Mouse (Mus musculus) frontal cortex, adult 2 months (tissue): ENCODE data around the gene Aldh3b2. TPM values are rescaled to one million over a fixed set of nuclear protein-coding genes. Genes with fewer than 3 reads are reported as not detected.

ENCODE experiments used
- DNase-seq, 2 experiments: peaks; one replicate each; pipeline ENCODE4 v3.0.0; 2022; ENCODE audit warnings: low spot score in 1 of 2; ENCODE audit errors: extremely low spot score in 1 of 2
- polyA plus RNA-seq: library from polyadenylated mRNA; depleted of rRNA; stranded (reverse); fragments of >200 nt; gene quantifications from 2 replicates; pipeline ENCODE4 v1.2.3, GENCODE M21; 2012; rRNA removed

Gene Aldh3b2
- polyA plus RNA-seq, 1 experiment: 3.5 TPM

DNA sequence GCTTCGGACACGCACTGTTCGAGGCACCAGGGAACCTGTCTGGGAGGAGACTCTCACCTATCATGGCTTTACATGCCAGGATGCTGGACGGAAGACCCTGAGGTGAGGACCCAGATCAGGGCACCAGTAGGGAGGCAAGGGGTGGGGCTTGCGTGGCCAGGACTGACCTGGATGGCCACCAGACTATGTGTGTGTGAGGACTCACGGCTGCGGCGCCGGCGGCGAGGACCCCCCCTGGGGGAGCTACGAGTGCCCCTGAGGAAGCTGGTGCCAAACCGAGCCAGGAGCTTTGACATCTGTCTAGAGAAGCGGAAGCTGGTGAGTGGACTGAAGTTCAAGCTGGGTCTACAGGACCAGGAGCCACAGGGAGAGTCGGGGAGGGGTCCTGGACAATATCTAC, 32.2 kb downstream of the Aldh3b2 start:
- DNase-seq: no peak

DNA sequence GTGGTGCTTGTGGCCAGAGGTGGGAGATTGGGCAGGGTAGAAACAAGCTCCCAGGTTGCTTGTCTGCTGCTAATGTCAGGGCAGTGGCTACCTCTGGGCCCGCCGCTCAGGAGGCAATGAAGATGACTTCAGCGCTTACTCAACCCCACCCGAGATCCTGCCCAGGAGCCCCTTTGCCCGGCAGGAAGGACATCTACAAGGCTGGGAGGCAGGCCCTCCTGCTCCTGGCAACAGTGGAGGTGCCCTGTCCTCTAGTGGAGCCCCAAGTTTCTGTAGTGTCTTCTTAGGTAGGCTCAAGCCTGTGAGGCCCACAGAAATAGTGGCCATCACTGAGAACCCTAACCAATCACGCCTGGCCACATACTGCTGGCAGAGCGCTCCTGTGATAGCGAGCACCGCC, 33.0 kb downstream of the Aldh3b2 start:
- no peak for DNase-seq

DNA sequence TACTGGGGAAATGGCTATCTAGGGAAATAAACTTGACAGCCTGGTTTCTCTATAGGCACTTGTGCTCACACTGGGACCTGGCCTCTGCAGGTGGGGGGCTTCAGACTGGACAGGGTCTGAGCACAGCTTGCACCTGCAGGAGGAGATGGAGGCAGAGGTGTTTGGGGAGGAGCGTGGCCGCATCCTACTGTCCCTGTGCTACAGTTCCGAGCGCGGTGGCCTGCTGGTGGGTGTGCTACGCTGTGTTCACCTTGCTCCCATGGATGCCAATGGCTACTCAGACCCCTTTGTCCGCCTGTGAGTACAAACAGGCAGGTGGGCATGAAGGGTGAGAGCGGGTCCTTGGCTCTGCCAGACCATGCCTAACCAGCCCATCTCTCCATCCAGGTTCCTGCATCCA, 33.8 kb downstream of the Aldh3b2 start:
- DNase-seq: no peak

DNA sequence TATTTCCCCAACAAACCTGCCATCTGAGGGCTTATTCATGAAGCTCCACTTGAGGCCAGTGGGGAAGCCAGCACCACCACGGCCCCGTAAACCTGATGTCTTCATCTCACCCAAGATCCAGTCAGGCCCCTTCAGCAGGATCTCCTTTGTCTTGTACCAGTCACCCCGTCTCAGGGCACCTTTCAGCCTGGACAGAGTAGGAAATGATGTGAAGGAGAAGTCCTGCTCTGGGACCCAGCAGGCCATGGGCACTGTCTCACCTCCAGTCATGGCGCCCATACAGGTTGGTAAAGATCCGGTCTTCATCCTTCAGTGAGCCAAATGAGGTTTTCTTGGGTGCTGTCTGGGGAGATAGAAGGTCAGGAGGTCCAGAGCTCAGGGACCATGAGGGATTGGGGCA, 39.0 kb downstream of the Aldh3b2 start:
- DNase-seq: no peak

DNA sequence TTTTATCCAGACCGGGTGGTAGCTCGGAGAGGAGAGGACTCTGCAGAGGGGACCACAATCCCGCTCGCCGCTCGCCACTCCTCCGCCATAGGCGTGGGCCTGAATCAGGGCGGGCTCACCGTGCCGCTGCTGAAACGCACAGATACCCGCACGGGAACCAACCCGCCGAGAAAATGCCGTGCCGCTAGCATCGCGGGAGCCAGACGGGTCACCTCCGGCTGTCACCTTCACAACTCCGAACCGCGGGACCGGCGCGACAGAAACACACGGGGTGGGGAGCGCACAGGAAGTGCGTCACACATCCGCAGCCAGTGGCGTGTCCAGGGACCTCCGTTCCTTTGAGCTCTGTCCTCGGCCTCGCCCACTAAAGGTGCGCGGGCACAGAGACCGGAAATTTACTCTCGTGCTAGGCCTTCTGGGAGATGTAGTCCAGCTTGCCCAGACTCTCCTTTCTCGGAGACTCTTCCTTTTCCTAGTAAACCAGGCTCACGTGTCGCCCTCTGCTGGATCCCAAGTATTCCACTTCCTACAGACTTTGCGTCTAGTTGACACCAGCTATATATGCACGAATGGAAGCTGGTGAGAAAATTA, 40.4 kb downstream of the Aldh3b2 start, which contains the start of gene Ndufv1:
Ndufv1 (minus strand) TSS at position 375 of the 591 bp plus-strand sequence.
- peak; percentile 99 for DNase-seq

DNA sequence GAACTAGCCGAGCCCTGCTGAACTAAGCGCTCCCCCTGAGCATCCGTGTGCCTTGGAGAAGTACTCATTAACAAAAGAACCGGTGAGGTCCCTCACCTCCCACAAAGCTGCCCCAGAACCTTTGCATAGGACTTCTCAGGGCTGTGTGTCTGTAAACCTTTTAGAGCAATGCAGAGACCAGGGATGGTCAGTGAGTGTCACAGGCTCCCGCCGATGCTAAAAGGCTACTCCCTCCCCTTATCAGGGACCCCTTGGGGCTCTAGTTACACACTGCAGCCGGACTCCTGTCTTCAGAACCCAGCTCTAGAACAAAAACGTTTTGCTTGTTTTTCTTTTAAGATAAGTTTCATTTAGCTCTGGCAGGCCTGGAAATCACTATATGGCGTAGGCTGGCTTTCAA, 40.9 kb downstream of the Aldh3b2 start:
- DNase-seq: no peak

DNA sequence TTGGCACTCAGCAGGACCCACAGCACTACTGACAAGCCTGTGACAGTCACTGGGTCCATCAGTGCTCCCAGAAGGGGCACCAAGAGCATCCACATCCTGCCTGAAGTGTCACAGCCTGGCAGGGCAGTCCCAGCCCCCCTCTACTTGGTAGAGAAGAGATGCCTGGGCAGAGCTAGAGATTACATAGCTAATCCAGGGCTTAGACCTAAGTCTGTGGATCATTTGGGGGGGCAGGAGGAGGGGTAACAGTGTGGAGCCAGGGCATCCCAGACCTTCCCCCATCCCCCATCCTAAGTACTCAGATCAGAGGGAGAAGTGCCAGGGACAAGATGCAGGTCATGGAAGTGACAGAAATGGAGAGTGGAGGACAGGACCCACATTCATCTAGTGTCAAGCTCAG, 42.7 kb downstream of the Aldh3b2 start:
- DNase-seq: no peak

DNA sequence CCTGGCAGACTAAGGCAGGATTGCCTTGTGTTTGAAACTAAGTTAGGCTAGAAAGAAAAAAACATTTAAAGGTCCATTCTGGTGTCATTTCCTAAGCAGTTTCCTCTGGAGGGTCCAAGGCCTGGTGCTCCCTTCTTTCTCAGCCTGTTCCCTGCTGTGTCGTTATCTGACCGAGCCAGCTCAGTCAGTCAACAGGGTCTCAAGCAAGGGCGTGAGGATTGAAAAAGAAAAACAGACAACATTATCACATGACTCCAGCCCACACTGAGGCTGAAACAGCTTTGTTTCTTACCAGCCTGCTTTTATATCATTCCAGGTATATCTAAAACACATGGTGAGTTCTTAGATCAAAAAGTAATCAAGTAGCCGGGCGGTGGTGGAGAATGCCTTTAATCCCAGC, 43.5 kb downstream of the Aldh3b2 start:
- no peak for DNase-seq

DNA sequence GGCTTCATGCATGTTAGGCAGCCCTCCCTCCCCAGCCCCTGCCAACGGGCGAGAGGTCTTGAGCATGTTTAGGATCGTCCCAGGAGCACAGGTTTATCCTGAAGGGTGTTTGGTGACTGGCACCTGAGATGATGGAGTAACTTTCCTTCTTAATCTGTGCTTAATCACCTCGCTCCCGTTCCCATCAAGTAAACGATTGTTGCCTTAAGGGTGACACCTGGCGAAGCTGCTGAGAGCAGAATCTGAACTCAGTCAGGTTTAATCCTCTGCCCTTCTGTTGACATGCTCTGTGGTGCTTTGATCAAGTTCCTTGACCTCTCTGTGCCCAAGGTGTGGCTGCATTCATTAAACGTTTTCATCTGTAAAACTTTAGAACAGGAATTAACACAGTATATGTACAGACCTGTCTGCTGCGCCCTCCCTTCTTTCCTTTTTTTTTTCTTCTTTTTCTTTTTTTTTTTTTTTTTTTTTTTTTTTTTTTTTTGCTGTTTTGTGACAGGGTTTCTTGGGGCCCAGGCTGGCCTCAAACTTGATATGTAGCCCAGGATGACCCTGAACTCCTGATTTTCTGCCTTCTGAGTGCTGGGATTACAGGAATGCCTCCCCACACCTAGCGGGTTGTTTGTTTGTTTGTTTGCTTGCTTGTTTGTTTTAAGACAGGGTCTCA, 45.9 kb downstream of the Aldh3b2 start:
- no peak for DNase-seq

DNA sequence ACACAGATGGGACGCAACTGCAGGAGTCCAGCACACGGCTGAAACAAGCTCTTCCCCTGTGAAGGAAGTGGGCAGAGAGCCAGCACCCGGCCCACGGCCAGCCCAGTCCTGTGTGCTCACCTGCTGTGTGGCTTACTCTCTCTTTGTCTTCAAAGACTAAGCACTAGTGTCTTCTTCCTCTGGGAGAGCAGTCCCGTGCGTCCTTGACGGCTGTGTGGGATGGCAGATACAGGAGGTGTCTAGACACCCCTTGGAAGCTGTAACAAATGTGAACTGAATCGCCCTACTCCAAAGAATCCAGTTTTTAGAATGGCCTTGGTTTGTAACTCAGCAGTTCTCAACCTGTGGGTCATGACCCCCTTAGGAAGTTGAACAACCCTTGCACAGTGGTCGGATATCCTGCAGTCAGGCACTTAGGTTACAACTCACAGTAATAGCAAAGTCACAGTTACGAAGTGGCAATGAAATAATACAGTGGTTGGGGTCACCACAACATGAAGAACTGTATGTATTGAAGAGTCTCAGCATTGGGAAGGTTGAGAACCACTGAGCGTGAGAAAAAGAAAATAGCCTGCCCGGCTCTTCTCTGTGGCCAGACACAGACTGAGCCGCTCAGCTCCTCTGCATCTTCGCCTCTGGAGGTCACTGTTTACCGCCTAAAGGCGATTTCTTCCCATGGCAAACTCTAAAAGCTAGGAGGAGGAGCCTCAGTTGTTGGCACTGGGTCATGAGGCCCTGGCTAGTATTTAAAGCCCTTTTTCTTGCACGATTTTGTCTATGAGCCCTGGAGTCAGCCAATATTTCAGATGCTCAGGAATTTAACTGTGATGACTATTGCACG, 46.8 kb downstream of the Aldh3b2 start:
- peak; percentile 56 to 90 for DNase-seq

DNA sequence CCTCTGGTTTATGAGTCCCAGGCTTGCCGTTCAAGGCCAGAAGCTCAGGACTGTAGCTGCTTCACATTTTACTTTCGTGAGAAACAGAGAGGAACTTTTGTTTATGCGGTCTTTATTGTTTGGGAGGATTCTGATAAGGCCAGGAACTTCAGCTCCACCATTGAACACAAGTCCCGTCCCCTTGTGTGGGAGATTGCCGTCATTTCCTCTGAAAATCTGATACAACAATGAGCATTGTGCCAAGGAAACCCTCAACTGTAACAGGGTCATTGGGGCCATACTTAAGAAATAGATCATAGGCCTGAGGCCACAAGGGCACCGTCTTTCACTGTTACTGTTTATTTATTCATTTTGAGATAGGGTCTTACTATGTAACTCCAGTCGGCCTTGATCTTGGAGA, 51.1 kb downstream of the Aldh3b2 start:
- no peak for DNase-seq

DNA sequence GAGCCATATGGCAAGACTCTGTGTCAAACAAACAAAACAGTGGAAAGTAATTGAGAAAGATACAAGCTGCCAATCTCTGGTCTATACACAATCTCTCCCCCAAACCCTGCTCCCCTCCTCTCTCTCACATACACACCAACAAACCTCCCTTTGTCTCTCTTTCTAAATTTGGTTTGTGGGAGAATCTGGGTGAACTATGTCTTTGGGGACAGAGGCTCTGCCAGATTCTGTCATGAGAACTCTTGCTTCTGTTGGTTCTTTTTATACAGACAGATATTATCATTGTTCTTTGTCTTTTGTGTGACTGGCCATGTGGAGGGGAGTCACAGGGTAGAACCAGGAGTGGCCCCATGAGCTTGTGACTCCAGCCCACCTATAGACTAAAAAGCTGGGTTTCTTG, 55.4 kb downstream of the Aldh3b2 start:
- no peak for DNase-seq

Other genes starting within 250 kb of the Aldh3b2 start
- 36.3 and 37.2 TPM in 2 replicates for gene Kmt5b, start 204.9 kb upstream of the Aldh3b2 start, polyA plus RNA-seq
- gene Chka, start 120.6 kb upstream of the Aldh3b2 start, polyA plus RNA-seq: 121 and 123 TPM in 2 replicates
- gene Tcirg1, start 65.2 kb upstream of the Aldh3b2 start, polyA plus RNA-seq: 45.5 and 48.1 TPM in 2 replicates
- 283 and 291 TPM in 2 replicates for gene Ndufs8, start 59.6 kb upstream of the Aldh3b2 start, polyA plus RNA-seq
- 7.9 and 8.5 TPM in 2 replicates for gene Aldh3b1, start 42.5 kb upstream of the Aldh3b2 start, polyA plus RNA-seq
- gene Unc93b1, start 37.1 kb upstream of the Aldh3b2 start, polyA plus RNA-seq: 31.5 and 34.7 TPM in 2 replicates
- gene Aldh3b3, start 13.7 kb upstream of the Aldh3b2 start, polyA plus RNA-seq: 0.38 and 0.58 TPM in 2 replicates
- gene Acy3, start 14.2 kb downstream of the Aldh3b2 start, polyA plus RNA-seq: 5.6 and 5.8 TPM in 2 replicates
- gene Tbx10, start 20.4 kb downstream of the Aldh3b2 start, polyA plus RNA-seq: not detected in 2 replicates
- gene Nudt8, start 28.3 kb downstream of the Aldh3b2 start, polyA plus RNA-seq: 7.1 and 8.4 TPM in 2 replicates
- 6.3 TPM in 2 replicates for gene Gm49405, start 28.3 kb downstream of the Aldh3b2 start, polyA plus RNA-seq
- 287 and 325 TPM in 2 replicates for gene Doc2g, start 31.0 kb downstream of the Aldh3b2 start, polyA plus RNA-seq
- 248 and 270 TPM in 2 replicates for gene Ndufv1, start 40.5 kb downstream of the Aldh3b2 start, polyA plus RNA-seq
- gene Gstp1, start 65.7 kb downstream of the Aldh3b2 start, polyA plus RNA-seq: 454 and 506 TPM in 2 replicates
- 5.1 and 14.7 TPM in 2 replicates for gene Gstp2, start 73.7 kb downstream of the Aldh3b2 start, polyA plus RNA-seq
- gene Gstp3, start 87.2 kb downstream of the Aldh3b2 start, polyA plus RNA-seq: not detected in 2 replicates
- gene Cabp2, start 109.2 kb downstream of the Aldh3b2 start, polyA plus RNA-seq: not detected in 2 replicates
- gene Cdk2ap2, start 124.9 kb downstream of the Aldh3b2 start, polyA plus RNA-seq: 50.3 and 58.5 TPM in 2 replicates
- gene Pitpnm1, start 127.7 kb downstream of the Aldh3b2 start, polyA plus RNA-seq: 290 and 305 TPM in 2 replicates
- 162 and 174 TPM in 2 replicates for gene Aip, start 153.5 kb downstream of the Aldh3b2 start, polyA plus RNA-seq
- 0.06 and 0.11 TPM in 2 replicates for gene Gpr152, start 167.5 kb downstream of the Aldh3b2 start, polyA plus RNA-seq
- gene Cabp4, start 171.7 kb downstream of the Aldh3b2 start, polyA plus RNA-seq: 0.12 and 0.17 TPM in 2 replicates
- 183 and 225 TPM in 2 replicates for gene Coro1b, start 176.3 kb downstream of the Aldh3b2 start, polyA plus RNA-seq
- 1.9 and 2.3 TPM in 2 replicates for gene Ptprcap, start 181.3 kb downstream of the Aldh3b2 start, polyA plus RNA-seq
- gene Rps6kb2, start 191.0 kb downstream of the Aldh3b2 start, polyA plus RNA-seq: 82.4 and 85.6 TPM in 2 replicates
- gene Carns1, start 203.2 kb downstream of the Aldh3b2 start, polyA plus RNA-seq: 10.7 and 14.3 TPM in 2 replicates
- gene Tbc1d10c, start 219.0 kb downstream of the Aldh3b2 start, polyA plus RNA-seq: 2.6 and 3.3 TPM in 2 replicates
- gene Ppp1ca, start 219.7 kb downstream of the Aldh3b2 start, polyA plus RNA-seq: 347 and 379 TPM in 2 replicates
- 18.4 and 19.3 TPM in 2 replicates for gene Rad9a, start 229.3 kb downstream of the Aldh3b2 start, polyA plus RNA-seq
- 3.9 and 4.5 TPM in 2 replicates for gene Clcf1, start 241.9 kb downstream of the Aldh3b2 start, polyA plus RNA-seq
- not detected in 2 replicates for gene AC109138.7, start 242.0 kb downstream of the Aldh3b2 start, polyA plus RNA-seq